Mouse (Mus musculus): ENCODE measurements around the gene Katnal1.

Katnal1 gene

DNA sequence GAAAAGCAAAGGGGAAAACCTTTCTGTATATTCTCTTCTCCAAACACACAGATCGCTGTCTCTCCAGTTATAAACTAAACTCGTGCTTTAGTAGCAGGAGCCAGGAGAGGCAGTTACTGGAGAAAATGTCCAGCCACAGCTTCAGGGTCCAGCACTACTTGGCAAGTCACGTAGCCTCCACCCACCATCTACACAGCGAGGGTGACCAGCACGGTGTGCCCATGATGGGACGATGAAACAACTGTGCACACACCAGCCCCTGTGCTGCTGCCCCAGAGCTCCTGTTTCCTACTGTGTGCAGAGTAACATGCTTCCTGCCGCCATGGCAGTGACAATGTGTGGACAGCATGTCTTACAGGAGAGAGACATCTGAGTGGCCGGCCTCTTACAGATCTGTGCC, 56.0 kb downstream of the Katnal1 start:
- DNase-seq: no peak

GRCm38 (mm10) chr5:148869583-148869982, 59.5 kb downstream of the Katnal1 start:
- DNase-seq: no peak

DNA sequence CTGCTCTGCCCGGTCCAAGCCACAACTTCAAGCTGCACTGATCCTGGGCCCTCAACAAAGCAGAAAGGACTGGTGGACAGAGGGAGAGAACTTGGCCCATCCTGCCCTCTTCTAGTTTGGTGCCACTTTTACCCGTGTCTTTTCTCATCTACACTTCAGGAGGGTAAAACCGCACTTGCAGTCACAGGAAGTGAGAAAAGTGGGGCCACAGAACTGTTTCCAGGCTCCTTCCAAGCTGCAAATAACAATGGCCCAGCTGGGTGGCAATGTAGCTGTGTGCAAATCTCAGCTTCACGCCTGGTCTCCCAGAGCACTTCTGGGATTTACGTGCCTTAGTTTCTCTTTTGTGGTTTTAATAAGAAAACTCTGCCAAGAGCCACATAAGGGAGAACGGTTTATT, 61.4 kb downstream of the Katnal1 start:
- DNase-seq: no peak

- DNase-seq: no peak
Observed at GRCm38 (mm10) chr5:148867171-148867570, 61.9 kb downstream of the Katnal1 start.

DNA sequence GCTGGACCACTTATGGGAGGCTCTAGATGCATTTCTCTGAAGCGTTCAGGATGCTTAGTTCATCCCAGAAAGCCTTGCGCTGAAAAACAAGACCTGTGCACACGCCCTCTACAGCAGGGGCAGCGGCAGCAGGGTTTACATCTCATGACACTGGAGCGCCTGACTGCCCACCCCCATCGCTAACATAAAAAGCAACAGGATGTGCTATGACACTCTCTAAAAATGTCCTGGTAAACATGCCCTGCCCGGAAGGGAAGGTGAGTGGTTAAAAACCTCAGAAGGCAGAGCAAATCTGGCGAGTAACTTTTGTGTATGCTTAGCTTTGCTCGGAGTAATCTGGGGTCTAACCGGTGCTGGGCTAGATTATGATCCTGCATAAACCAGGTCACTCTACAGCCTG, 62.5 kb downstream of the Katnal1 start:
- DNase-seq: no peak

- DNase-seq: no peak
Observed at GRCm38 (mm10) chr5:148863409-148863808, 65.7 kb downstream of the Katnal1 start.

DNA sequence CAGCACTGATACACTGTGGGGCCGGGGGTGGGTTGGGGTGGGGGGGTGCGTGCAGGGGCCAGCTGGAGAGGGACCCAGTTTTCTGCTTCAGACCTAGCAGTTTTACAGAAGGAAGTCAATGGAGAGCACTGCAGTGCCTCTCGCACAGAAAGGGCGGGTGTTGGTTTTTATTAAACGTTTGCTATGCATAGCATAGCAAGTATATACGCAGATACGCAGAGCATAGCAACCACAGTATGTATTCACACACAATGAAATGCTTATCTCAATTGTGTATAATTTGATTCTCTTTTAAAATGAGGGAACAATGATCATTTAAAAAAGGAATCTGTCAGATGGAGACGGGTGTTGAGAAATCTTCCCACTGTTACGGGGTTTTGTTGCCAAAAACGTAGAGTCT, 66.3 kb downstream of the Katnal1 start:
- DNase-seq: no peak

DNA sequence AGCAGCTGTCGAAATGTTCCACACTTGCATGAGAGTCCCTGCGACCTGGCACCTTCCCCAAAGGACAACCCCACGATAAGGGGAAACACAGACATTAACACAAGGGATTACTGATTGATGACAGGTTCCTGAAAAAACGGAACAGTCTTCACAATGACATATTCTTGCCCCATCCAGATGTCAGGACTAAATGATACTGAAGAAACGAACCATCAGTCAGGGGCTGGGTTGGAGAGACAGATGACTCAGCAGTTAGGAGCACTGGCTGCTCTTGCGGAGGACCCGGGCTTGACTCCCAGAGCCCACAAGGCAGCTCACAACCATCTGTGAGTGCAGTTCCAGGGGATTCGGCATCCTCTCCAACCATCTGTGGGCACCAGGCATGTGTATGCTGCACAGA, 67.0 kb downstream of the Katnal1 start:
- peak; percentile 33 for DNase-seq

DNA sequence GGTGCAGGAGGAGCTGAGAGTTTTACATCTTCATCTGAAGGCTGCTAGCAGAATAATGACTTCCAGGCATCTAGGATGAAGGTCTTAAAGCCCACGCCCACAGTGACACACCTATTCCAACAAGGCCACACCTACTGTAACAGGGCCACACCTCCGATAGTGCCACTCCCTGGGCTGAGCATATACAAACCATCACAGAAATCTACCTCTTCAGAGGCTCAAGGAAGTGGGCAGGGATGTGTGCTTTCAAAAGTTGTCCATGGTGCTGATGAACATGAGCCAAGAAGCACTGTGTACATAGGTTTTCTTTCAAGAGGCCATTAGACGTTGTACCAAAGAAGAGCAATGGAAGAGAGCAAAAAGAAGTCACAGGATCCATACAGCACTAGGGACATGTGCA, 71.6 kb downstream of the Katnal1 start:
- DNase-seq: no peak

DNA sequence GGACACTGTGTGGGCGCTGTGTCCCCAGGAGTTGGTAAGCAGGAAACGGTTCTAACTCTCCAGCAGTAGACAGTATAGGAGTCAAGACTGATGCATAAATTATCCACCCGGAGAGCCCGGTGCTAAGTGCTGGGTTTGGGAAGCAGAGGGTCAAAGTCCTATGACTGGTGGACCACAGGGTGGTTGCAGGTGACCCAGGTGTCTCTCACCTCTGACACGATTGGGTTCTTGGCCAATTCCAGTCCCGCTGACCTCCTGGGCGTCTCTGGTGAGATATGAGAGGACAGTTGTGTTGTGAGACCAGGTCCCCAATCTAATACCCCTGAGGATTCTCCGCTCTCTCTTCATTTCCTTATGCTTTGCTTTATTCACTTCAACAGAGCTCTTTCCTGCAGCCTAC, 74.1 kb downstream of the Katnal1 start:
- DNase-seq: no peak

- peak; percentile 30 for DNase-seq
Observed at GRCm38 (mm10) chr5:148854166-148854565, 75.0 kb downstream of the Katnal1 start.

GRCm38 (mm10) chr5:148849516-148849915, 79.6 kb downstream of the Katnal1 start:
- DNase-seq: no peak

GRCm38 (mm10) chr5:148847032-148847431, 82.1 kb downstream of the Katnal1 start:
- DNase-seq: no peak

DNA sequence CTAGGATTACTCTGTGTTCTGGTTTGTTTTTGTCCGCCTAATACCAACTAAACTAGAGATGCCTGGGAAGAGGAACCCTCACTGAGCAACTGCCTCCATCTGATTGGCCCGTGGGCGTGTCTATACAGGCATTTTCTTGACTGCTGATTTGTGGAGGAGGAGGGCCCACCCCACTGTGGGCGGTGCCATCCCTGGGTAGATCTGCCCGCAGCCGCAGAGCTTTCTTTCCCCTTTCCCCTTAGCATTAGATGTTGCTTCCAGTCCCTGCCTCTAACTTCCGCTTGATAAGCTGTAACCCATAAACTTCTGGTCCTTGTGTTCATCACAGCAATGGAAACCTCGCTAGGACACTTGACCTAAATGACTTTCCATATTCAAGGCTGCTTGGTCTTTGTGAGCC, 92.1 kb downstream of the Katnal1 start:
- no peak for DNase-seq

GRCm38 (mm10) chr5:148831596-148832257, 97.4 kb downstream of the Katnal1 start:
- DNase-seq: peak; percentile 46

DNA sequence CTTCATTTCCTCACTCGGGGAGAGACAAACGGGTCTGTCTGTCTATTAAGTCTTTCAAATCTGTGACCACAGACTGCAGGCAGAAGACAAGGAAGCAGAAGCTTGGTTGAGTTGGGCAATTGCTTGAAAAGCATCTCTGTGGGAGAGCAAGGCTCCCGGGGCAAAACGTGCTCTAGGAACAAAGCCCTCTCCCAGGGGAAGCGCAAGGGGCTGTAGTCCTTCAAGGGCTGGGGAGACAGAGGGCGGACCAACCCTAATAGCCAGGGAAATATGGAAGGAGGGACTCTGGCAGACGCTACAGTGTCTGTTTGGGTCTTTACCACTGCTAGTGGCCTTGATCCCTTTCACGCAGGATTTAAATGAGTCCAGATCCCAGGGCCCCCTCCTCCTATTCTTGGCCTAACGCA, 98.0 kb downstream of the Katnal1 start:
- DNase-seq: no peak

DNA sequence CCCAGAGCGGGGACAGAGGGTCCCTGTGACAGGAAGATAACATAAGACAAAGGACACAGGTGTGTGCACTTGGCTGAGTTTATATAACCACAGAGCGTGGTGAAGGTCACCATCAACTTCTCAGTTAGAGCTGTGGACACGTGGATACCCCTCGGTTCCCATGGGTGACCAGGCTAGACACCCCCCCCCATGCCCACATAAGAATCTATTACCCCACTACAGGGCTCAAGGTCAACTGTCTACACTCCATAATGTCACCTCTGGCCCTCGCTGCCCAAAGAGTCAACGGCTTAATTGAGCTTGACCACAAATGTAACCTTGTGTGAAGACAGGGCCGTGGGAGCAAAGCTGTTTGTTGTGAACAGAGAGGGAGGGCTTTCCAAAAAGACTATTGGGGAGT, 103.4 kb downstream of the Katnal1 start:
- DNase-seq: no peak

DNA sequence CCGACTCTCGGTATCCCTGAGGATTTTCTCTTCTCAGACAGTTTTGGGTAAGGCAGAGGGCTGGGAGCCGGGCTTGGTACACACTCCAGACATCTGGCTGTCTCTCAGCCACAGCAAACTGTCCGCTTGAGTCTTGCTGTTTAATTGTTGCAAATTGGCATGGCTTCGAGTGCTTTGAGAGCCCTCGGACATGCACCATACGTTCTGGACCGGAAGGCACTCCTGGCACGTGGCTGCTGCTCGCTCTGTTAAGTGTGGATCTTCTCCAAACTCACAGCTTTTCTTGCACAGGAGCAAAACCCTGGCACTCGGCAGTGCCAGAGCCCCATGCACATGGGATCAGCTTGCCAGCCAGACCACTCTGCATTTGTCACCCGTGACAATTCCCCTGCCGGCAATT, 106.3 kb downstream of the Katnal1 start:
- no peak for DNase-seq

Data from layer of hippocampus, adult 9-11 months (tissue).